Comparison of ENCODE assay signal across 12 mouse cellular contexts in genomic region chr9:86372783-86373567, GRCm38 (mm10).
DNase-seq lines count a peak whose midpoint lies in the region.
"Had no signal": no experiment of that assay in that cellular context is flagged by ENCODE, and none has a peak within 500 bp of the region (broad histone marks: within the 10 kb centered on the region; RNA-seq: fewer than 3 reads in every experiment).

No protein-coding gene starts in this region.

- DNase-seq in embryo, embryonic 11 days = peak; percentile 17
- no peak for DNase-seq in embryo, embryonic 9.5 days (ENCODE audit: extremely low spot score)
- peak; percentile 1 for DNase-seq in lung, postnatal 25 days (ENCODE audit: low spot score)
- no peak for DNase-seq in lung, postnatal 4 days
- DNase-seq in naive thymus-derived CD4-positive, alpha-beta T cell, adult 2 months (ENCODE audit: low read depth) = peak; percentile 23
- DNase-seq in urinary bladder, adult 18-20 months (ENCODE audit: low spot score in 2 of 2) = no peak
- DNase-seq in kidney, postnatal 10 days = no peak
- DNase-seq in adrenal gland, adult (ENCODE audit: inconsistent age in 2 of 2, low spot score in 1 of 2) = no peak
- DNase-seq: adrenal gland, postnatal 10 days; cerebellum, adult 8-10 months; gastrocnemius, postnatal 25 days; right cerebral cortex, postnatal 4 days had no signal

Comparison
In these comparisons a context has a peak if more than half of its experiments do, and no peak if none do; other contexts are left out.
1. DNase-seq: peak in embryo, embryonic 11 days (single experiment), lung, postnatal 25 days (single experiment) and naive thymus-derived CD4-positive, alpha-beta T cell, adult 2 months (single experiment); none in embryo, embryonic 9.5 days (single experiment), lung, postnatal 4 days (0 of 2), urinary bladder, adult 18-20 months (0 of 2), kidney, postnatal 10 days (single experiment) and adrenal gland, adult (0 of 2).